In genomic region chr1:135615715-135616641, GRCm38 (mm10) we compare ENCODE assay signal across 9 mouse cellular contexts. TPM values are rescaled to one million over a fixed set of nuclear protein-coding genes. Genes with fewer than 3 reads are reported as not detected.
DNase-seq lines count a peak whose midpoint lies in the region; ATAC-seq lines count a peak whose summit lies in the region.
"Had no signal": no experiment of that assay in that cellular context is flagged by ENCODE, and none has a peak within 500 bp of the region (broad histone marks: within the 10 kb centered on the region; RNA-seq: fewer than 3 reads in every experiment).

No protein-coding gene starts in this region.

- no peaks in the 10 kb centered on the region; the same call in 1 of the 2 replicates for H3K27me3 ChIP-seq in hindbrain, embryonic 11.5 days (ENCODE audit: control insufficient read depth, insufficient read depth, low read length)
- H3K27me3 ChIP-seq in midbrain, embryonic 10.5 days (ENCODE audit: low read depth, poor library complexity, severe bottlenecking), result peaks cover 9% of the 10 kb centered on the region; the same call in 1 of the 2 replicates
- H3K27me3 ChIP-seq: heart, embryonic 15.5 days had no signal

- intact Hi-C loops in left cerebral cortex, postnatal 14 days (cut with DNase I), result no loop called here

- H3K27ac ChIP-seq in hindbrain, embryonic 11.5 days (ENCODE audit: low read depth, low read length), result no peak overlapping the region
- H3K27ac ChIP-seq in midbrain, embryonic 10.5 days (replicated peaks), result no peak overlapping the region
- H3K27ac ChIP-seq: heart, embryonic 15.5 days had no signal

- no peak overlapping the region; the same call in 1 of the 2 replicates for H3K4me2 ChIP-seq in hindbrain, embryonic 11.5 days (replicated peaks; ENCODE audit: low read depth, low read length)
- H3K4me2 ChIP-seq: heart, embryonic 15.5 days had no signal

- no peaks in the 10 kb centered on the region; the same call in 1 of the 2 replicates for H3K4me1 ChIP-seq in hindbrain, embryonic 11.5 days (replicated peaks; ENCODE audit: control insufficient read depth, insufficient read depth, low read length)
- peaks cover 29% of the 10 kb centered on the region for H3K4me1 ChIP-seq in midbrain, embryonic 10.5 days

- H3K36me3 ChIP-seq in hindbrain, embryonic 11.5 days (ENCODE audit: control insufficient read depth, insufficient read depth, low read length), result no peaks in the 10 kb centered on the region
- H3K36me3 ChIP-seq in midbrain, embryonic 10.5 days, result no peaks in the 10 kb centered on the region
- H3K36me3 ChIP-seq: heart, embryonic 15.5 days had no signal

- DNase-seq in adrenal gland, adult (ENCODE audit: inconsistent age in 2 of 2, low spot score in 1 of 2), result peak; percentile 61 to 89
- DNase-seq in cerebellum, adult 9-10 months, result peak; percentile 55
- DNase-seq in frontal cortex, postnatal 36 days (ENCODE audit: low spot score in 2 of 2), result peak; percentile 61 to 76
- DNase-seq in hindbrain, embryonic 11.5 days (ENCODE audit: low spot score), result peak; percentile 79
- DNase-seq in left cerebral cortex, postnatal 14 days (ENCODE audit: low spot score in 2 of 2), result peak; percentile 72 to 87
- peak; percentile 70 for DNase-seq in midbrain, embryonic 10.5 days (ENCODE audit: low spot score)
- peak; percentile 60 to 71 for DNase-seq in right cerebral cortex, postnatal 36 days (ENCODE audit: low spot score in 2 of 2)

- H3K4me3 ChIP-seq in hindbrain, embryonic 11.5 days (ENCODE audit: low read depth, low read length), result no peak overlapping the region
- H3K4me3 ChIP-seq in midbrain, embryonic 10.5 days, result peak overlapping the region; percentile 18; the same call in 1 of the 2 replicates
- H3K4me3 ChIP-seq: heart, embryonic 15.5 days had no signal

- 18% methylated on average over 20 of the region's 20 CpGs for WGBS in hindbrain, embryonic 11.5 days
- WGBS in midbrain, embryonic 10.5 days, result 18% methylated on average over 20 of the region's 20 CpGs

- ATAC-seq in hindbrain, embryonic 11.5 days (ENCODE audit: low FRiP score), result peak; percentile 77
- no peak; the same call in 1 of the 2 replicates for ATAC-seq in erythroid progenitor cell, adult 5-6 weeks (replicated peaks; ENCODE audit: low FRiP score, poor library complexity, severe bottlenecking)

- no peaks in the 10 kb centered on the region for H3K9me3 ChIP-seq in hindbrain, embryonic 11.5 days (ENCODE audit: control insufficient read depth, low read length)
- no peaks in the 10 kb centered on the region for H3K9me3 ChIP-seq in midbrain, embryonic 10.5 days (replicated peaks)
- H3K9me3 ChIP-seq: heart, embryonic 15.5 days had no signal

- no peak overlapping the region for H3K9ac ChIP-seq in hindbrain, embryonic 11.5 days (ENCODE audit: low read depth, low read length)
- H3K9ac ChIP-seq: heart, embryonic 15.5 days had no signal

RNA-seq across cellular contexts. Expression of gene Nav1, which starts 8.9 kb away (rescaled TPM):
- 16.9 and 21.0 TPM in 2 replicates for polyA plus RNA-seq in hindbrain, embryonic 11.5 days (2014; fragmentation: Nextera tagmentation; extraction: Ambion mirVana)
- total RNA-seq in left cerebral cortex, postnatal 14 days (2021), result 100 to 1,000 TPM; 146 to 161 TPM
- polyA plus RNA-seq in midbrain, embryonic 10.5 days (2016; fragmentation: Nextera tagmentation; extraction: Ambion mirVana), result 14.5 and 16.5 TPM in 2 replicates
- total RNA-seq in erythroid progenitor cell, adult 5-6 weeks (2015; ENCODE audit: low replicate concordance), result 4.3 and 11.7 TPM in 2 replicates
- 1.1 and 2.6 TPM in 2 replicates for total RNA-seq in erythroid progenitor cell, adult 5-6 weeks (2017; ENCODE audit: low replicate concordance)

Comparison
In these comparisons a context has a peak if more than half of its experiments do, and no peak if none do; other contexts are left out.
1. RNA of gene Nav1, which starts 8.9 kb away (total RNA-seq): 146 to 161 TPM in left cerebral cortex, postnatal 14 days; 1.1 to 11.7 TPM in erythroid progenitor cell, adult 5-6 weeks; every median in the first group is over 10 times any median in the second.
2. Peak in every context shown above with its lines, with median percentiles within 50 percentile points of each other: DNase-seq.